Comparison of ENCODE assay signal across 8 mouse cellular contexts in the genomic region with DNA sequence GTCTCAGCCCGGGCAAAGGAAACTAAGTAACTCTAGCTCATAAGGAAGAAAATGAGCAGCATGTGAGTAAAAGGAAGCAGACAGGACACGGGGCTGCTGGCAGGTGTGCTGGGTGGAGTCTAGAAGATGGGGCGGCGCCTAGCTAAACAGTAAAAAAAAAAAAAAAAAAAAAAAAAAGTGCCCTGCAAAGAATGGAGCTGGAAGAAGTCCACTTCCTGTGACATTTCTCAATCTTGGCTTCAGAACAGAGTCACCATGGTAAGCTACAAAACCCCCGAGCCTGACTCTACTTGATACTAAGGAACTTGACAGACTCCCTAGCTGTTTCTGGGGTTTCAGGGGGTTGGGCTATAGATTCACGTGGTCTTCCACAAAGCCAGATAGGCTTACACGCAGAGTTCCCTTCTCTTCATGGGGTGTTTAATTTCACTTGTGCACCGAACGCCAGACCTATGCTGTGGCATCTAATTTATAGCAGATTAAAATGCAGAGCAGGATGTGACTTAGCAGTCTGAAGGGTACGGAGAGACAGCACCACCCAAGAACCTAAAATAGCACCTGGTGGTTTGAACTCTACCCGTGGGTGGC.
A peak's percentile ranks its signal among the peaks of the same experiment; 100 is the strongest.
DNase-seq lines count a peak whose midpoint lies in the region; ATAC-seq and TF ChIP-seq lines count a peak whose summit lies in the region.

No protein-coding gene starts in this region.

- no peak overlapping the region for H3ac ChIP-seq in myocyte (ENCODE audit: control insufficient read depth, insufficient read length)

- peak overlapping the region; percentile 51 for H3K4me2 ChIP-seq in heart, embryonic 12.5 days
- H3K4me2 ChIP-seq in limb, embryonic 11.5 days (ENCODE audit: low read depth, severe bottlenecking): 0 out of 2 replicates have a peak overlapping the region, but pooled peaks have one; percentile 10
- H3K4me2 ChIP-seq in myocyte (ENCODE audit: low read depth): peak overlapping the region; percentile 82

- H3K27ac ChIP-seq in MEL (ENCODE audit: control insufficient read depth, low read depth, low read length): peak overlapping the region; percentile 64
- no peak overlapping the region for H3K27ac ChIP-seq in heart, embryonic 12.5 days (ENCODE audit: poor library complexity, severe bottlenecking)
- no peak overlapping the region for H3K27ac ChIP-seq in limb, embryonic 11.5 days (replicated peaks; ENCODE audit: low read depth, low read length)

- TF ChIP-seq RAD21 in MEL (IDR thresholded peaks at IDR 0.05; ENCODE audit: low read depth, low read length): no peak

- WGBS in heart, embryonic 12.5 days: 35% methylated on average over 11 of the region's 11 CpGs
- WGBS in limb, embryonic 11.5 days: 31% methylated on average over 11 of the region's 11 CpGs

- peak in 1 of 2 experiments; percentile 42; a peak in 2 of 4 replicates for TF ChIP-seq EP300 in MEL (IDR thresholded peaks at IDR 0.05; ENCODE audit: low read depth in 1 of 2, low read length in 2 of 2)

- TF ChIP-seq CTCF in MEL (IDR thresholded peaks at IDR 0.05 in 2 of 3, conservative IDR thresholded peaks at IDR 0.05 in 1 of 3; ENCODE audit: control insufficient read depth in 1 of 3, insufficient read depth in 1 of 3, low read depth in 2 of 3, low read length in 3 of 3, poor library complexity in 1 of 3, severe bottlenecking in 1 of 3): no peak

- ATAC-seq in heart, embryonic 12.5 days (ENCODE audit: insufficient number of reproducible peaks, low FRiP score): no peak
- ATAC-seq in limb, embryonic 11.5 days (ENCODE audit: insufficient number of reproducible peaks, low FRiP score, low TSS enrichment, low read depth): no peak

- H3K79me2 ChIP-seq in MEL (ENCODE audit: control insufficient read depth, insufficient read depth, low read length, poor library complexity) (no peaks in the 10 kb centered on the region), myocyte (ENCODE audit: control insufficient read depth, insufficient read depth) (no peaks in the 10 kb centered on the region)

- H3K27me3 ChIP-seq in MEL (ENCODE audit: control insufficient read depth in 1 of 2, insufficient read depth in 2 of 2, low read length in 2 of 2) (no peaks in the 10 kb centered on the region), myocyte (ENCODE audit: control insufficient read depth, insufficient read depth, insufficient read length) (no peaks in the 10 kb centered on the region)
- H3K27me3 ChIP-seq in heart, embryonic 12.5 days (replicated peaks): no peaks in the 10 kb centered on the region
- no peaks in the 10 kb centered on the region for H3K27me3 ChIP-seq in limb, embryonic 11.5 days (ENCODE audit: control insufficient read depth, insufficient read depth, low read length)

- peak overlapping the region; percentile 61 to 73 for H3K4me3 ChIP-seq in MEL (ENCODE audit: control insufficient read depth in 1 of 2, insufficient read depth in 1 of 2, low read depth in 2 of 2, low read length in 2 of 2)
- no peak overlapping the region for H3K4me3 ChIP-seq in heart, embryonic 12.5 days
- no peak overlapping the region for H3K4me3 ChIP-seq in limb, embryonic 11.5 days (ENCODE audit: low read depth, low read length)
- H3K4me3 ChIP-seq in myocyte: peak overlapping the region; percentile 11

- peak in 1 of 2 experiments; percentile 40; a peak in 1 of 4 replicates for TF ChIP-seq POLR2A in MEL (IDR thresholded peaks at IDR 0.05; ENCODE audit: control insufficient read depth in 1 of 2, insufficient read depth in 1 of 2, low read depth in 1 of 2, low read length in 2 of 2, poor library complexity in 1 of 2)
- TF ChIP-seq POLR2A in myocyte (IDR thresholded peaks at IDR 0.05; ENCODE audit: insufficient read length, low read depth): no peak

- H3K9me3 ChIP-seq in MEL (replicated peaks; ENCODE audit: insufficient read depth, low read length): no peaks in the 10 kb centered on the region
- no peaks in the 10 kb centered on the region for H3K9me3 ChIP-seq in heart, embryonic 12.5 days (replicated peaks)
- H3K9me3 ChIP-seq in limb, embryonic 11.5 days (ENCODE audit: control insufficient read depth, low read length): no peaks in the 10 kb centered on the region

- H3K4me1 ChIP-seq in MEL (ENCODE audit: control insufficient read depth in 1 of 2, insufficient read depth in 2 of 2, low read length in 2 of 2): peaks cover 16 to 17% of the 10 kb centered on the region in 2 experiments
- peaks cover 46% of the 10 kb centered on the region for H3K4me1 ChIP-seq in heart, embryonic 12.5 days (replicated peaks)
- peaks cover 32% of the 10 kb centered on the region for H3K4me1 ChIP-seq in limb, embryonic 11.5 days (ENCODE audit: control insufficient read depth, insufficient read depth, low read length)

- DNase-seq in adrenal gland, postnatal 14 days: peak; percentile 25
- no peak for DNase-seq in adrenal gland, postnatal 10 days
- peak; percentile 89 for DNase-seq in MEL (ENCODE audit: low read depth, low spot score)
- peak; percentile 34 for DNase-seq in limb, embryonic 11.5 days (ENCODE audit: low spot score)
- no peak for DNase-seq in ovary, postnatal 10 days (ENCODE audit: low spot score)
- DNase-seq in urinary bladder, postnatal 25 days (ENCODE audit: low spot score): no peak

- peak overlapping the region; percentile 41 for H3K9ac ChIP-seq in MEL (ENCODE audit: control insufficient read depth, low read depth, low read length, poor library complexity, severe bottlenecking)
- H3K9ac ChIP-seq in heart, embryonic 12.5 days: 0 out of 2 replicates have a peak overlapping the region, but pooled peaks have one; percentile 15
- no peak overlapping the region for H3K9ac ChIP-seq in limb, embryonic 11.5 days (ENCODE audit: low read length)

- H3K36me3 ChIP-seq in MEL (ENCODE audit: control insufficient read depth in 1 of 2, insufficient read depth in 2 of 2, low read length in 2 of 2) (peaks cover 0 to 16% of the 10 kb centered on the region in 2 experiments; a peak in 2 of 4 replicates), myocyte (ENCODE audit: control insufficient read depth, insufficient read depth) (no peaks in the 10 kb centered on the region)
- H3K36me3 ChIP-seq in heart, embryonic 12.5 days: no peaks in the 10 kb centered on the region
- H3K36me3 ChIP-seq in limb, embryonic 11.5 days (ENCODE audit: control insufficient read depth, insufficient read depth, low read length): no peaks in the 10 kb centered on the region

TF ChIP-seq in MEL, 35 proteins besides CTCF, POLR2A, EP300 and RAD21:
- TF ChIP-seq ETS1 (IDR thresholded peaks at IDR 0.05; ENCODE audit: low read depth, low read length) (peak; percentile 66; the same call in 1 of the 2 replicates), MAZ (IDR thresholded peaks at IDR 0.05; ENCODE audit: low read depth, low read length) (peak; percentile 49; the same call in 1 of the 2 replicates), ZC3H11A (IDR thresholded peaks at IDR 0.05; ENCODE audit: low read depth, low read length) (0 out of 2 replicates have a peak, but pooled peaks have one; percentile 9), SIN3A (IDR thresholded peaks at IDR 0.05; ENCODE audit: low read length) (peak; percentile 66), MEF2A (IDR thresholded peaks at IDR 0.05; ENCODE audit: extremely low read depth, insufficient replicate concordance, low read depth, low read length, poor library complexity, severe bottlenecking) (peak; percentile 90; the same call in 1 of the 2 replicates), USF2 (IDR thresholded peaks at IDR 0.05; ENCODE audit: borderline replicate concordance in 1 of 2, insufficient read depth in 1 of 2, low read depth in 1 of 2, low read length in 2 of 2) (0 out of 4 replicates have a peak, but pooled peaks of 1 of the 2 experiments have one; percentile 20), ZNF384 (IDR thresholded peaks at IDR 0.05; ENCODE audit: low read depth, low read length) (peak; percentile 99), SMC3 (IDR thresholded peaks at IDR 0.05; ENCODE audit: low read depth, low read length) (no peak), USF1 (IDR thresholded peaks at IDR 0.05; ENCODE audit: low read depth, low read length) (peak; percentile 81), RCOR1 (IDR thresholded peaks at IDR 0.05; ENCODE audit: low read depth, low read length) (no peak), MXI1 (IDR thresholded peaks at IDR 0.05; ENCODE audit: low read depth, low read length) (peak; percentile 85), MYC (IDR thresholded peaks at IDR 0.05; ENCODE audit: low read depth, low read length) (peak; percentile 64; the same call in 1 of the 2 replicates), MYB (IDR thresholded peaks at IDR 0.05; ENCODE audit: low read depth, low read length) (no peak), MAX (IDR thresholded peaks at IDR 0.05; ENCODE audit: low read length) (peak; percentile 65; the same call in 1 of the 2 replicates)

TF ChIP-seq in myocyte, 11 proteins besides CTCF, POLR2A, EP300 and RAD21:
- TF ChIP-seq CEBPB (IDR thresholded peaks at IDR 0.05; ENCODE audit: insufficient read depth, poor library complexity, severe bottlenecking) (no peak), POLR2AphosphoS2 (IDR thresholded peaks at IDR 0.05; ENCODE audit: insufficient read length, low read depth) (no peak), TCF12 (IDR thresholded peaks at IDR 0.05; ENCODE audit: insufficient read depth, poor library complexity, severe bottlenecking) (no peak), USF1 (IDR thresholded peaks at IDR 0.05; ENCODE audit: low read depth) (peak; percentile 64), TCF3 (IDR thresholded peaks at IDR 0.05; ENCODE audit: insufficient read length, low read depth) (no peak), SRF (IDR thresholded peaks at IDR 0.05; ENCODE audit: control insufficient read depth, insufficient read length, low read depth) (no peak), REST (IDR thresholded peaks at IDR 0.05; ENCODE audit: insufficient read depth, insufficient read length) (no peak), MYOD1 (IDR thresholded peaks at IDR 0.05; ENCODE audit: control insufficient read depth in 1 of 3, insufficient read length in 2 of 3, low read depth in 2 of 3) (peak in 1 of 3 experiments; percentile 49), MYOG (IDR thresholded peaks at IDR 0.05; ENCODE audit: control insufficient read depth in 1 of 3, insufficient read depth in 1 of 3, insufficient read length in 2 of 3, low read depth in 2 of 3) (no peak)

Comparison
In these comparisons a context has a peak if more than half of its experiments do, and no peak if none do; other contexts are left out.
1. DNase-seq: peak in adrenal gland, postnatal 14 days (single experiment), MEL (single experiment) and limb, embryonic 11.5 days (single experiment); none in adrenal gland, postnatal 10 days (single experiment), ovary, postnatal 10 days (single experiment) and urinary bladder, postnatal 25 days (single experiment).
2. H3K4me3 ChIP-seq: peak in MEL (2 of 2) and myocyte (single experiment); none in heart, embryonic 12.5 days (single experiment) and limb, embryonic 11.5 days (single experiment).
3. H3K4me2 ChIP-seq: peak in every context shown above with its lines; median percentile 82 in myocyte; 51 in heart, embryonic 12.5 days; 10 in limb, embryonic 11.5 days.